Mouse (Mus musculus) ES-E14 (cell line): ENCODE measurements around the gene Wdr83os. TPM values are rescaled to one million over a fixed set of nuclear protein-coding genes. Genes with fewer than 3 reads are reported as not detected.
A peak's percentile ranks its signal among the peaks of the same experiment; 100 is the strongest.

ENCODE experiments used
- DNase-seq: peaks from one replicate; pipeline ENCODE4 v3.0.0-alpha.2; 2013; ENCODE audit warnings: low read depth, low spot score
- H3K27ac ChIP-seq: 2 replicates; pipeline ENCODE4 v1.5.1; 2012; ENCODE audit warnings: low read depth, mild to moderate bottlenecking, low read length, moderate library complexity, mixed read lengths; ENCODE audit not compliant: poor library complexity, insufficient read depth, severe bottlenecking
- H3K36me3 ChIP-seq: 2 replicates; pipeline ENCODE4 v1.6.1; 2012; ENCODE audit warnings: mild to moderate bottlenecking, low read length, moderate library complexity, mixed read lengths; ENCODE audit not compliant: control insufficient read depth, poor library complexity, insufficient read depth, severe bottlenecking
- H3K4me1 ChIP-seq, 2 experiments: fragments of 150-350 bp in 1 of 2; sonication (generic) in 1 of 2; 2 replicates each; pipeline ENCODE4 v1.6.1; 2012; ENCODE audit warnings: low read length in 2 of 2, mild to moderate bottlenecking in 1 of 2, mixed read lengths in 1 of 2; ENCODE audit not compliant: control insufficient read depth in 2 of 2, insufficient read depth in 2 of 2, poor library complexity in 1 of 2
- H3K4me3 ChIP-seq, 2 experiments: fragments of 150-350 bp in 1 of 2; sonication (generic) in 1 of 2; 2 replicates each; pipeline ENCODE4 v1.5.1; 2012; ENCODE audit warnings: low read length in 2 of 2, low read depth in 1 of 2, mild to moderate bottlenecking in 1 of 2, mixed read lengths in 1 of 2; ENCODE audit not compliant: insufficient read depth in 1 of 2, poor library complexity in 1 of 2, severe bottlenecking in 1 of 2
- H3K9ac ChIP-seq: 2 replicates; pipeline ENCODE4 v1.6.1; 2012; ENCODE audit warnings: low read depth, mild to moderate bottlenecking, low read length, mixed read lengths; ENCODE audit not compliant: poor library complexity, insufficient read depth, severe bottlenecking
- H3K9me3 ChIP-seq: fragments of 150-350 bp; sonication (generic); 2 replicates; pipeline ENCODE4 v1.6.1; 2012; ENCODE audit warnings: low read depth, mild to moderate bottlenecking, low read length; ENCODE audit not compliant: control insufficient read depth, insufficient read depth
- CHD2 ChIP-seq: IDR thresholded peaks from 2 replicates; pipeline ENCODE4 v1.6.1; 2014; ENCODE audit warnings: mild to moderate bottlenecking, low read depth, low read length, inconsistent platforms
- HCFC1 ChIP-seq: IDR thresholded peaks from 2 replicates; pipeline ENCODE4 v1.6.1; 2012; ENCODE audit warnings: low read length, inconsistent platforms, borderline replicate concordance; ENCODE audit not compliant: insufficient read depth
- MAFK ChIP-seq: IDR thresholded peaks from 2 replicates; pipeline ENCODE4 v1.6.1; 2014; ENCODE audit warnings: mild to moderate bottlenecking, low read depth, low read length, inconsistent platforms; ENCODE audit not compliant: insufficient read depth
- ZC3H11A ChIP-seq: IDR thresholded peaks from 2 replicates; pipeline ENCODE4 v1.6.1; 2012; ENCODE audit warnings: low read depth, mild to moderate bottlenecking, inconsistent platforms, low read length, borderline replicate concordance
- ZNF384 ChIP-seq: IDR thresholded peaks from 2 replicates; pipeline ENCODE4 v1.6.1; 2012; ENCODE audit warnings: low read depth, low read length, inconsistent platforms
- in situ Hi-C, 2 experiments: fragments of 600-800 bp; cut with MboI; formaldehyde crosslinking; loops; one replicate each; pipeline ENCODE4 v1.15.1; 2025; ENCODE audit warnings: low sequenced_read_pairs in 2 of 2, inconsistent platforms in 1 of 2; ENCODE audit not compliant: unreplicated experiment in 2 of 2
- total RNA-seq: library from RNA; depleted of rRNA; stranded (reverse); fragments of 300-350 nt; gene quantifications from 2 replicates; pipeline ENCODE4 v1.2.3, GENCODE M21; 2012

Wdr83os gene
- total RNA-seq, 1 experiment, result 24.9 TPM

- Histone ChIP-seq H3K4me3 (peak overlapping the region; percentile 77 to 96), H3K9me3 (no peaks in the 10 kb centered on the region), H3K36me3 (peaks cover 17% of the 10 kb centered on the region), H3K27ac (peak overlapping the region; percentile 90), H3K4me1 (peaks cover 0 to 6% of the 10 kb centered on the region in 2 experiments; a peak in 2 of 4 replicates), H3K9ac (peak overlapping the region; percentile 99)
- DNase-seq, result no peak
- in situ Hi-C loops, result no loop called here
- TF ChIP-seq MAFK, result peak; percentile 85
- no peak for TF ChIP-seq ZC3H11A
- TF ChIP-seq HCFC1, result no peak
These were observed 45.3 kb upstream of the Wdr83os start for GRCm38 (mm10) chr8:85035165-85035727.

- H3K27ac ChIP-seq, result peak overlapping the region; percentile 90
- TF ChIP-seq ZC3H11A (no peak), MAFK (no peak), ZNF384 (no peak), HCFC1 (no peak), CHD2 (no peak)
- H3K9me3 ChIP-seq, result no peaks in the 10 kb centered on the region
- H3K4me1 ChIP-seq, result peaks cover 0 to 9% of the 10 kb centered on the region in 2 experiments; a peak in 2 of 4 replicates
- in situ Hi-C loops, result no loop called here
- peaks cover 19% of the 10 kb centered on the region for H3K36me3 ChIP-seq
- H3K4me3 ChIP-seq, result peak overlapping the region; percentile 77 to 96
- H3K9ac ChIP-seq, result peak overlapping the region; percentile 99
- no peak for DNase-seq
These were observed 44.7 kb upstream of the Wdr83os start for GRCm38 (mm10) chr8:85035728-85036310.

DNA sequence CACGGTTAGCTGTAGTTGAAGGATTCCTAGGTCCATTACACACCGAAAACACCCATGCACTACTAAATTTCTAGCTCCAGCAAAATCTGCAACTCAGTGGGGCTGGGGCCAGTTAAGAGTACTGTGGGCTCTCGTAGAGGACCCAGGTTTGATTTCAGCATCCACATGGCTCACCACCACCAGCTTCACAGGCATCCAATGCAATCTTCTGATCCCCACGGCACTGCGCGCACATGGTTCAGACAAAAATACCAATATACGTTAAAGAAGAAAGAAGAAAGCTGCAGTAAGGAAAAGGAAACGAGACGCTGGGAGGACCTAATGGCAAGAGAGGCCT, 44.2 kb upstream of the Wdr83os start:
- no peak for TF ChIP-seq MAFK
- TF ChIP-seq HCFC1, result no peak
- TF ChIP-seq ZC3H11A, result no peak
- no peak for TF ChIP-seq ZNF384
- TF ChIP-seq CHD2, result no peak
- in situ Hi-C loops, result no loop called here
- Histone ChIP-seq H3K9ac (peak overlapping the region; percentile 99), H3K27ac (peak overlapping the region; percentile 90), H3K9me3 (no peaks in the 10 kb centered on the region), H3K36me3 (peaks cover 22% of the 10 kb centered on the region), H3K4me3 (peak overlapping the region; percentile 77 to 96), H3K4me1 (peaks cover 0 to 9% of the 10 kb centered on the region in 2 experiments; a peak in 2 of 4 replicates)
- DNase-seq, result no peak

- Histone ChIP-seq H3K27ac (peak within 1 kb of the TSS; percentile 97), H3K4me3 (peak within 1 kb of the TSS; percentile 77 to 96), H3K4me1 (peaks cover 0 to 9% of the 10 kb centered on the region in 2 experiments; a peak in 2 of 4 replicates), H3K9ac (peak within 1 kb of the TSS; percentile 99), H3K9me3 (no peaks in the 10 kb centered on the region), H3K36me3 (peaks cover 18% of the 10 kb centered on the region)
- peak; percentile 90 for DNase-seq
- TF ChIP-seq ZC3H11A, result no peak
- TF ChIP-seq MAFK, result 0 out of 2 replicates have a peak, but pooled peaks have one; percentile 48
- TF ChIP-seq ZNF384, result peak; percentile 100
- peak; percentile 74; the same call in 1 of the 2 replicates for TF ChIP-seq HCFC1
- TF ChIP-seq CHD2, result no peak; the same call in 1 of the 2 replicates
- in situ Hi-C loops, result no loop called here
These were observed 43.7 kb upstream of the Wdr83os start, which contains the start of gene Tnpo2 for GRCm38 (mm10) chr8:85036718-85037365. TSS of gene Tnpo2 (plus strand) at chr8:85036915.
